Mouse (Mus musculus) hindbrain, embryonic 14.5 days (tissue): ENCODE results near the gene Prss53. TPM values are rescaled to one million over a fixed set of nuclear protein-coding genes. Genes with fewer than 3 reads are reported as not detected.
"Not testable (repeated sequence)": the region's sequence is repeated elsewhere in the genome, so short reads cannot be mapped to it uniquely, and the experiment has no call there.

Experiments used
- ATAC-seq: fragments of 200-750 bp; cut with Nextera tagmentation; 2 replicates; pipeline ENCODE4 v1.8.0; 2017; ENCODE audit warnings: moderate number of reproducible peaks, mild to moderate bottlenecking, moderate TSS enrichment, moderate library complexity; ENCODE audit not compliant: low FRiP score
- DNase-seq: peaks from one replicate; pipeline ENCODE4 v3.0.0-alpha.2; 2015; ENCODE audit warnings: low spot score
- H3K27ac ChIP-seq: fragments of 300-500 bp; sonication (generic); 2 replicates; pipeline ENCODE4 v1.5.1; 2014; ENCODE audit warnings: mild to moderate bottlenecking, moderate library complexity
- H3K27me3 ChIP-seq: fragments of 300-500 bp; sonication (generic); 2 replicates; pipeline ENCODE4 v1.6.1; 2014; ENCODE audit warnings: mild to moderate bottlenecking, low read length, mixed read lengths; ENCODE audit not compliant: control insufficient read depth, insufficient read depth
- H3K36me3 ChIP-seq: fragments of 300-500 bp; sonication (generic); replicated peaks from 2 replicates; pipeline ENCODE4 v1.6.1; 2014; ENCODE audit not compliant: control insufficient read depth, insufficient read depth
- H3K4me1 ChIP-seq: fragments of 300-500 bp; sonication (generic); replicated peaks from 2 replicates; pipeline ENCODE4 v1.6.1; 2014; ENCODE audit warnings: antibody characterized with exemption, low read length, mixed read lengths; ENCODE audit not compliant: control insufficient read depth, insufficient read depth
- H3K4me2 ChIP-seq: fragments of 300-500 bp; sonication (generic); replicated peaks from 2 replicates; pipeline ENCODE4 v1.6.1; 2014; ENCODE audit warnings: mild to moderate bottlenecking, moderate library complexity
- H3K4me3 ChIP-seq: fragments of 300-500 bp; sonication (generic); replicated peaks from 2 replicates; pipeline ENCODE4 v1.5.1; 2014; ENCODE audit warnings: mild to moderate bottlenecking, low read length
- H3K9ac ChIP-seq: fragments of 300-500 bp; sonication (generic); 2 replicates; pipeline ENCODE4 v1.6.1; 2014
- H3K9me3 ChIP-seq: fragments of 300-500 bp; sonication (generic); 2 replicates; pipeline ENCODE4 v1.6.1; 2016; ENCODE audit warnings: low read length; ENCODE audit not compliant: control insufficient read depth
- WGBS: fragments of 180-500 bp; shearing (Covaris S2); extraction: QIAGEN DNeasy Blood & Tissue Kit; methylation state at CpG from one replicate; pipeline ENCODE4 v1.1.7; 2014; 5-methylcytosine and 5-hydroxymethylcytosine counted together
- polyA plus RNA-seq: library from polyadenylated mRNA; unstranded; fragments of >200 nt; fragmentation: Nextera tagmentation; extraction: Ambion mirVana; gene quantifications from 2 replicates; pipeline ENCODE4 v1.2.1, GENCODE M21; 2014

Gene Prss53
- polyA plus RNA-seq, 1 experiment from 2014 or later = 0.83 TPM

- ATAC-seq (peak; percentile 94), DNase-seq (peak; percentile 92)
- Histone ChIP-seq H3K4me1 (no peaks in the 10 kb centered on the region; the same call in 1 of the 2 replicates), H3K27me3 (no peaks in the 10 kb centered on the region), H3K9me3 (no peaks in the 10 kb centered on the region), H3K4me3 (peak overlapping the region; percentile 53), H3K9ac (peak overlapping the region; percentile 69), H3K27ac (peak overlapping the region; percentile 88), H3K36me3 (no peaks in the 10 kb centered on the region), H3K4me2 (peak overlapping the region; percentile 95)
- under 1% methylated on average over 45 of the region's 46 CpGs for WGBS
Observed at GRCm38 (mm10) chr7:127841340-127842000, 49.3 kb downstream of the Prss53 start.

GRCm38 (mm10) chr7:127840886-127841285 lies 49.9 kb downstream of the Prss53 start:
- peak; percentile 30 for DNase-seq
- H3K9ac ChIP-seq = peak overlapping the region; percentile 69
- no peaks in the 10 kb centered on the region for H3K27me3 ChIP-seq
- no peaks in the 10 kb centered on the region for H3K9me3 ChIP-seq
- H3K27ac ChIP-seq = peak overlapping the region; percentile 88
- H3K4me3 ChIP-seq = peak overlapping the region; percentile 53
- peak; percentile 22; the same call in 1 of the 2 replicates for ATAC-seq
- no peaks in the 10 kb centered on the region; the same call in 1 of the 2 replicates for H3K4me1 ChIP-seq
- H3K36me3 ChIP-seq = no peaks in the 10 kb centered on the region
- peak overlapping the region; percentile 95 for H3K4me2 ChIP-seq
- 4% methylated on average over 15 of the region's 15 CpGs for WGBS

- ATAC-seq, H3K36me3 ChIP-seq, H3K4me1 ChIP-seq, H3K27me3 ChIP-seq, H3K27ac ChIP-seq, H3K4me3 ChIP-seq, H3K9me3 ChIP-seq, DNase-seq, H3K9ac ChIP-seq: not testable (repeated sequence)
- H3K4me2 ChIP-seq = peak overlapping the region; percentile 95
- 72% methylated on average over 2 of the region's 2 CpGs for WGBS
Observed at GRCm38 (mm10) chr7:127840031-127840430, 50.7 kb downstream of the Prss53 start.

GRCm38 (mm10) chr7:127837878-127838277 lies 52.9 kb downstream of the Prss53 start:
- not testable (repeated sequence) for DNase-seq, H3K9me3 ChIP-seq, H3K4me1 ChIP-seq, H3K4me3 ChIP-seq, H3K9ac ChIP-seq, H3K27me3 ChIP-seq, H3K27ac ChIP-seq, H3K4me2 ChIP-seq, ATAC-seq, H3K36me3 ChIP-seq
- 84% methylated on average over 4 of the region's 4 CpGs for WGBS

- 90% methylated on average over 5 of the region's 5 CpGs for WGBS
- no peaks in the 10 kb centered on the region for H3K27me3 ChIP-seq
- ATAC-seq = no peak
Observed at GRCm38 (mm10) chr7:127837473-127837872, 53.3 kb downstream of the Prss53 start.

More at GRCm38 (mm10) chr7:127837473-127837872, 53.3 kb downstream of the Prss53 start:
- Histone ChIP-seq H3K27ac (no peak overlapping the region), H3K4me1 (no peaks in the 10 kb centered on the region; the same call in 1 of the 2 replicates), H3K9me3 (no peaks in the 10 kb centered on the region), H3K4me2 (no peak overlapping the region), H3K4me3 (no peak overlapping the region), H3K36me3 (no peaks in the 10 kb centered on the region), H3K9ac (no peak overlapping the region)
- no peak for DNase-seq

Other genes with a start within 250 kb of the Prss53 start
- gene Bcl7c, start 182.0 kb downstream of the Prss53 start, polyA plus RNA-seq = 50.2 and 57.4 TPM in 2 replicates
- 3.1 and 4.2 TPM in 2 replicates for gene Ctf1, start 178.2 kb downstream of the Prss53 start, polyA plus RNA-seq
- gene Ctf2, start 158.8 kb downstream of the Prss53 start, polyA plus RNA-seq = 0.25 TPM in 1 of 2 replicates, not detected in the other
- 5.6 and 6.9 TPM in 2 replicates for gene Fbxl19, start 146.4 kb downstream of the Prss53 start, polyA plus RNA-seq
- 4.8 and 7.3 TPM in 2 replicates for gene Orai3, start 121.2 kb downstream of the Prss53 start, polyA plus RNA-seq
- 18.7 and 19.1 TPM in 2 replicates for gene Setd1a, start 114.3 kb downstream of the Prss53 start, polyA plus RNA-seq
- not detected in 2 replicates for gene Gm49388, start 105.4 kb downstream of the Prss53 start, polyA plus RNA-seq
- 10.6 and 11.0 TPM in 2 replicates for gene Hsd3b7, start 90.4 kb downstream of the Prss53 start, polyA plus RNA-seq
- gene Stx4a, start 66.7 kb downstream of the Prss53 start, polyA plus RNA-seq = 9.6 and 10.6 TPM in 2 replicates
- gene Stx1b, start 66.4 kb downstream of the Prss53 start, polyA plus RNA-seq = 59.7 and 66.2 TPM in 2 replicates
- 11.6 and 12.3 TPM in 2 replicates for gene Zfp646, start 14.7 kb downstream of the Prss53 start, polyA plus RNA-seq
- gene Zfp668, start 14.1 kb downstream of the Prss53 start, polyA plus RNA-seq = 22.5 and 26.8 TPM in 2 replicates
- gene Gm21974, start 4.5 kb upstream of the Prss53 start, polyA plus RNA-seq = not detected in 2 replicates
- gene Vkorc1, start 4.6 kb upstream of the Prss53 start, polyA plus RNA-seq = 71.9 and 81.8 TPM in 2 replicates
- gene Bckdk, start 13.1 kb upstream of the Prss53 start, polyA plus RNA-seq = 65.5 and 69.2 TPM in 2 replicates
- gene Kat8, start 21.5 kb upstream of the Prss53 start, polyA plus RNA-seq = 42.1 and 46.0 TPM in 2 replicates
- gene Prss8, start 39.1 kb upstream of the Prss53 start, polyA plus RNA-seq = 0.25 TPM in 2 replicates
- 13.1 and 14.2 TPM in 2 replicates for gene Prss36, start 55.8 kb upstream of the Prss53 start, polyA plus RNA-seq
- 39.0 and 44.2 TPM in 2 replicates for gene Fus, start 76.5 kb upstream of the Prss53 start, polyA plus RNA-seq
- gene Pycard, start 102.9 kb upstream of the Prss53 start, polyA plus RNA-seq = 6.6 and 9.8 TPM in 2 replicates
- gene Trim72, start 113.0 kb upstream of the Prss53 start, polyA plus RNA-seq = not detected in 2 replicates
- 0.60 and 0.88 TPM in 2 replicates for gene Itgam, start 171.7 kb upstream of the Prss53 start, polyA plus RNA-seq
- gene Gm49368, start 171.7 kb upstream of the Prss53 start, polyA plus RNA-seq = not detected in 2 replicates
- gene Itgax, start 238.6 kb upstream of the Prss53 start, polyA plus RNA-seq = 0.09 TPM in 1 of 2 replicates, not detected in the other